In the genomic region with DNA sequence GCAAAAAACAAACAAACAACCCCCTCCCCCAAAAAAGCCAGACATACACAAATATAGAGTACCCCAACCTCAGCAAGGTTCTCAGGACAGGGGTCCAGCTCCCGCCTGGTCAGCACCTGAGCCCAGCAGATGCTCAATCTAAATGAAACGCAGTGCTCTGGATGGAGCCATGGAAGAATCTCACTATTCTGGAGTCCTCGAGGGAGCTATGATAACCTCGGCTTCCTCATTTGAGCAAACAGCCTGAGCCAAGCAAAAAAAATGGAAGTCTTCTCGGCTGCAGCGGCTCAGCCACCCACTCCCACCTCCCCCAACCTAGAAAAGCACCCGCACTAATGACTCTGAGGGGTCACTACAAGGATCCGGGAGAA, we compare ENCODE assay signal across 8 mouse cellular contexts. TPM values are rescaled to one million over a fixed set of nuclear protein-coding genes. Genes with fewer than 3 reads are reported as not detected.
DNase-seq lines count a peak whose midpoint lies in the region; ATAC-seq lines count a peak whose summit lies in the region.

No protein-coding gene starts in this region.

- peak overlapping the region; percentile 71 for H3K4me3 ChIP-seq in limb, embryonic 15.5 days

- H3K36me3 ChIP-seq in limb, embryonic 15.5 days = peaks cover 40% of the 10 kb centered on the region
- peaks cover 10% of the 10 kb centered on the region for H3K36me3 ChIP-seq in splenic B cell, adult 2 months (ENCODE audit: control insufficient read depth, insufficient read depth, low read length, poor library complexity, severe bottlenecking)

- peak; percentile 5 for DNase-seq in embryo, embryonic 11 days
- DNase-seq in embryo, embryonic 9.5 days (ENCODE audit: extremely low spot score) = no peak
- peak; percentile 28 for DNase-seq in 3134 (ENCODE audit: extremely low read depth, insufficient read length, low spot score)
- DNase-seq in splenic B cell, adult 2 months (ENCODE audit: low read depth, low spot score) = peak; percentile 20
- no peak for DNase-seq in frontal cortex, adult 2 months (ENCODE audit: extremely low spot score in 1 of 2, low spot score in 1 of 2)
- no peak for DNase-seq in kidney, adult 8-10 months

- no peaks in the 10 kb centered on the region for H3K9me3 ChIP-seq in limb, embryonic 15.5 days

- 0 out of 2 replicates have a peak, but pooled peaks have one; percentile 7 for ATAC-seq in erythroblast, adult 5-6 weeks (replicated peaks; ENCODE audit: low FRiP score, poor library complexity, severe bottlenecking)
- ATAC-seq in limb, embryonic 15.5 days (ENCODE audit: insufficient number of reproducible peaks, low FRiP score, low TSS enrichment, low read depth) = no peak

- peak overlapping the region; percentile 87 for H3K9ac ChIP-seq in limb, embryonic 15.5 days

- 4% methylated on average over 8 of the region's 8 CpGs for WGBS in limb, embryonic 15.5 days

- H3K27me3 ChIP-seq in limb, embryonic 15.5 days = no peaks in the 10 kb centered on the region
- H3K27me3 ChIP-seq in splenic B cell, adult 2 months (ENCODE audit: control insufficient read depth, insufficient read depth, low read length, poor library complexity, severe bottlenecking) = no peaks in the 10 kb centered on the region

- peaks cover 12% of the 10 kb centered on the region for H3K4me1 ChIP-seq in limb, embryonic 15.5 days

- H3K4me2 ChIP-seq in limb, embryonic 15.5 days = peak overlapping the region; percentile 76

- H3K27ac ChIP-seq in limb, embryonic 15.5 days = no peak overlapping the region

RNA-seq across cellular contexts. Expression of a gene that starts 0.8 kb away (rescaled TPM):
- 83.0 and 127 TPM in 2 replicates for total RNA-seq in erythroblast, adult 5-6 weeks (2015; ENCODE audit: low replicate concordance)
- total RNA-seq in erythroblast, adult 5-6 weeks (2017; ENCODE audit: low replicate concordance) = 60.4 and 63.0 TPM in 2 replicates
- 426 and 467 TPM in 2 replicates for polyA plus RNA-seq in limb, embryonic 15.5 days (2015; fragmentation: Nextera tagmentation; extraction: Ambion mirVana)
- 501 and 602 TPM in 2 replicates for polyA plus RNA-seq in frontal cortex, adult 2 months (2012; rRNA removed)

RNA-seq across cellular contexts. Expression of a gene that starts 1.8 kb away (rescaled TPM):
- total RNA-seq in erythroblast, adult 5-6 weeks (2015; ENCODE audit: low replicate concordance) = not detected in 2 replicates
- total RNA-seq in erythroblast, adult 5-6 weeks (2017; ENCODE audit: low replicate concordance) = not detected in 2 replicates
- not detected in 2 replicates for polyA plus RNA-seq in limb, embryonic 15.5 days (2015; fragmentation: Nextera tagmentation; extraction: Ambion mirVana)
- not detected in 2 replicates for polyA plus RNA-seq in frontal cortex, adult 2 months (2012; rRNA removed)

RNA-seq across cellular contexts. Expression of a gene that starts 8.2 kb away (rescaled TPM):
- 2.1 TPM in 2 replicates for total RNA-seq in erythroblast, adult 5-6 weeks (2015; ENCODE audit: low replicate concordance)
- total RNA-seq in erythroblast, adult 5-6 weeks (2017; ENCODE audit: low replicate concordance) = 3.5 and 4.1 TPM in 2 replicates
- 31.2 and 34.5 TPM in 2 replicates for polyA plus RNA-seq in limb, embryonic 15.5 days (2015; fragmentation: Nextera tagmentation; extraction: Ambion mirVana)
- 25.3 and 26.5 TPM in 2 replicates for polyA plus RNA-seq in frontal cortex, adult 2 months (2012; rRNA removed)

RNA-seq across cellular contexts. Expression of a gene that starts 8.8 kb away (rescaled TPM):
- total RNA-seq in erythroblast, adult 5-6 weeks (2015; ENCODE audit: low replicate concordance) = 0.42 TPM in 1 of 2 replicates, not detected in the other
- total RNA-seq in erythroblast, adult 5-6 weeks (2017; ENCODE audit: low replicate concordance) = 0.26 and 0.56 TPM in 2 replicates
- polyA plus RNA-seq in limb, embryonic 15.5 days (2015; fragmentation: Nextera tagmentation; extraction: Ambion mirVana) = 0.35 and 0.42 TPM in 2 replicates
- 0.40 and 0.56 TPM in 2 replicates for polyA plus RNA-seq in frontal cortex, adult 2 months (2012; rRNA removed)

Comparison
In these comparisons a context has a peak if more than half of its experiments do, and no peak if none do; other contexts are left out.
1. DNase-seq: peak in embryo, embryonic 11 days (single experiment), 3134 (single experiment) and splenic B cell, adult 2 months (single experiment); none in embryo, embryonic 9.5 days (single experiment), frontal cortex, adult 2 months (0 of 2) and kidney, adult 8-10 months (0 of 2).